Mouse (Mus musculus): ENCODE measurements around the gene Smug1. TPM values are rescaled to one million over a fixed set of nuclear protein-coding genes. Genes with fewer than 3 reads are reported as not detected.

The Smug1 gene
- total RNA-seq, 1 experiment from 2014 or later = 19.9 TPM

Other genes with a start within 250 kb of the Smug1 start
- gene Hoxc13, start 246.0 kb downstream of the Smug1 start, total RNA-seq (2021) = not detected in 2 replicates
- gene Hoxc12, start 230.3 kb downstream of the Smug1 start, total RNA-seq (2021) = not detected in 2 replicates
- gene Hoxc11, start 212.7 kb downstream of the Smug1 start, total RNA-seq (2021) = not detected in 2 replicates
- gene Hoxc10, start 200.3 kb downstream of the Smug1 start, total RNA-seq (2021) = 0.36 and 0.48 TPM in 2 replicates
- 7.6 and 9.0 TPM in 2 replicates for gene Hoxc5, start 199.6 kb downstream of the Smug1 start, total RNA-seq (2021)
- gene Hoxc9, start 190.7 kb downstream of the Smug1 start, total RNA-seq (2021) = 0.85 and 1.5 TPM in 2 replicates
- 21.5 and 26.7 TPM in 2 replicates for gene Hoxc8, start 176.5 kb downstream of the Smug1 start, total RNA-seq (2021)
- gene Hoxc6, start 168.8 kb downstream of the Smug1 start, total RNA-seq (2021) = 59.4 and 68.1 TPM in 2 replicates
- gene Hoxc4, start 148.2 kb downstream of the Smug1 start, total RNA-seq (2021) = 7.3 and 8.4 TPM in 2 replicates
- 73.2 and 88.5 TPM in 2 replicates for gene Cbx5, start 72.7 kb upstream of the Smug1 start, total RNA-seq (2021)
- 210 and 212 TPM in 2 replicates for gene Hnrnpa1, start 73.3 kb upstream of the Smug1 start, total RNA-seq (2021)
- gene Nfe2, start 91.3 kb upstream of the Smug1 start, total RNA-seq (2021) = 0.58 TPM in 1 of 2 replicates, not detected in the other
- 143 and 145 TPM in 2 replicates for gene Copz1, start 105.6 kb upstream of the Smug1 start, total RNA-seq (2021)
- not detected in 2 replicates for gene Gpr84, start 143.5 kb upstream of the Smug1 start, total RNA-seq (2021)
- gene Zfp385a, start 173.0 kb upstream of the Smug1 start, total RNA-seq (2021) = 8.8 and 9.1 TPM in 2 replicates
- gene Itga5, start 199.7 kb upstream of the Smug1 start, total RNA-seq (2021) = 35.5 and 45.9 TPM in 2 replicates

All from adrenal gland, postnatal 25 days (tissue).